Mouse (Mus musculus): ENCODE measurements at regions not wholly inside any gene's neighbourhood (a gene's known extent, or its start where the extent isn't known, plus 50 kb on each side); places are given as distances from the start of the nearest gene placed in this dataset.

DNA sequence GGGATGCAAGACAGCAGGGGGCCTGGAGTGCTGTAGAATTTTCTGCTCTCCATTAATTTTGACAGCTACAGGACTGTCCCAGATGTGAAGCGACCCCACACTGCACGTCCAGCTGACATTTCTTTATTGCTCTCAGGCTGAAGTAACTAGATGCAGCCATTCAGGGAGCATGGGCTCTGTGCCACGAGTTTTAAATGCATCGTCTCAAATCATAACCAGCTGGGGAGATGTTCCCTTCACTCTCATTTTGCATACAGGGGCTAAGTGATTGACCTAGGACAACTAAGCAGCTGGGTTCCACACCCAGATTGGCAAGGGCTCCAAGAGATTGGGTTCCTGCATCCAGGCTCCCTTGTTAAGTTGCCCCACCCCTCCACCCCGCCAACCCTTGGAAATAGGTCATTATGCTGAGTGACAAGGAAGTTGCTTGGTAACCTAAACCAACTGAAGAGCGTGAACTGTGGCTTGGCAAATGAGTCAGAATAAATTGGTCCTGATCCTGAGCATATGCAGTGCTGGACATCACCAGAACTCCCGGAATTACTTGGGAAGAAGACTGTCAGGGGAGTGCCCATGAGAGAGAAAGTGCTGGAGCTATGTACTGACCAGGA lies 267.4 kb downstream of the Foxo1 start:
- DNase-seq: peak in 1 of 2 experiments; percentile 16

GRCm38 (mm10) chr3:52534118-52534517 lies 266.0 kb downstream of the Foxo1 start:
- DNase-seq: no peak

- DNase-seq: peak in 1 of 2 experiments; percentile 17
Measured at GRCm38 (mm10) chr3:52531686-52532351, 263.7 kb downstream of the Foxo1 start.

DNA sequence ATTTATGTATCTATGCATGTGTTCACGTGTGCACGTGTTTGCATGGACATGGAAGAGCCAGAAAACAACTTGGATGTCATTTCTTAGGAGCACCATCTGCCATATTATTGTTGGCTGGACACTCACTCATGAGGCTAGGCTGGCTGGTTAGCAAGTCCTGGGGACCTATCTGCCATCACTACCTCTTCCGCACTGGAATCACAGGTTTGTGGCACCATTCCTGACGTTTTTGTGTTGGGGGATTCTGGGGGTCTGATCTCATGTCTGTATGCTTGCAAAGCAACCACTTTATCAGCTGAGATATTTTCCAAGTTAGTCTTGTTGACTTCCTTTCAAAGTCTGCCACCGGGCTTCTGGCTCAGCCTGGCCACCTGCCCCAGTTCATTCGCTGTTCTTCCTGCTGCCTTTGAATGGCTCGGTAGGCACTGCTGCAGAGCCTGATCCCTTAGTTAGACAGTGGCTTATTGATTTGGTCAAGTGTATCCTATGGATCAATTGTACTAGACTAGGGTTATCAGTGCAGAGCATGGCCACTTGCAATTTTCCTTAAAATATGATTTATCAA lies 262.4 kb downstream of the Foxo1 start:
- DNase-seq: peak; percentile 67 to 68

DNA sequence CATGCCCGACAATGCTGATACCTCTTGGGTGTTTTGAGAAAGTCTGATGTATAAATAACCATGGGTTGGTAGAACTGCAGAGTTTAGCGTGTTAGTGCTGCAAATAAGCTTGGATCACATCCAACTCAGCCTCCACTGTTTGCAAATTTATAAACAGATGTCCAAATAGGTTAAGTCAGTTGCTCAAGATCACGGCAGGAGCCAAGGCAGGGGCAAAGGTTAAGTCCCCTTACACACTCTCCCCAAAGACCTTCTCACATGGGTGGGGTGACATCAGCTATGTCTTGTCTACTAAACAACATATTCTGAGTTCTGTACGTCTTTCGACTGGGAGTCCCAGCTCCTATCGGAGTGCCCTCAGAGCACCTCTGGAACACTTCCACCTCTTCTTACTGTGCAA lies 261.0 kb downstream of the Foxo1 start:
- DNase-seq: peak in 1 of 2 experiments; percentile 28

DNA sequence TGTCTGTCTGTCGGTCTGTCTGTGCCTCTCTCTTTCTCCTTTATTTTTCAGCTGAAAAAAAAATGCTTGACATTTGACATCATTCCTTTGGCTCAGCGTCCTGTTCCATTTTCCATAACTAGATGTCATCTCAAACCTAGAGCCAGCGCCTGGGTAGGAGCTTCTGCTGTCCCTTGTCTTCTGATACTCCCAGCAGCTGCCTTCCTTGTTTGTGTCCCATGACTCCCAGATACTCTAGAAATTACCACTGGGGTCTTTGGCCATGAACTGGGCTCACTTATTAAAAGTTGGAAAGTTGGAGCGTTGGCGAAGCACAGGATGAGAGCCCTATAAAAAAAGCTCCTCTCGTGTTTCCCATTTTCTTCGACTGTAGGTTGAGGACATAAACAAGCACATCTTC lies 260.4 kb downstream of the Foxo1 start:
- DNase-seq: no peak

DNA sequence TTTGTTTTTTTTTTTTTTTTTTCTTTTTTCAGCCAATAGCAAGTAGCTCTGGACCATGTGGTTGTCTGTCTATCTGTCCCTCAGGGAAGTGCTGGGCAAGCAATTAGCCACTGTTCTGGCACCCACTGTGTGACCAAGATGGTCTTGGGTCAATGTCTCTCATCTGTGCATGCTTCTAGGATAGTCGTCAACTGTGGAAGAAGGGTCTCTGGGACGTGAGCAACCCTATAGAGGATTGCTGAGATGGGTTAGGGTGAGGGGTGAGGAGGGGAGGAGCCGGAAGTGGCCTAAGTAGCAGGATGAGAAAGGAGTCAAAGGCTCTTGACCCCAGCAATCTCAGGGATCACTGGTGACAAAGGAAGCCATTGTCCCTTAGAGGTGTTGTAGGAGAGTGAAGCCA lies 259.6 kb downstream of the Foxo1 start:
- no peak for DNase-seq

DNA sequence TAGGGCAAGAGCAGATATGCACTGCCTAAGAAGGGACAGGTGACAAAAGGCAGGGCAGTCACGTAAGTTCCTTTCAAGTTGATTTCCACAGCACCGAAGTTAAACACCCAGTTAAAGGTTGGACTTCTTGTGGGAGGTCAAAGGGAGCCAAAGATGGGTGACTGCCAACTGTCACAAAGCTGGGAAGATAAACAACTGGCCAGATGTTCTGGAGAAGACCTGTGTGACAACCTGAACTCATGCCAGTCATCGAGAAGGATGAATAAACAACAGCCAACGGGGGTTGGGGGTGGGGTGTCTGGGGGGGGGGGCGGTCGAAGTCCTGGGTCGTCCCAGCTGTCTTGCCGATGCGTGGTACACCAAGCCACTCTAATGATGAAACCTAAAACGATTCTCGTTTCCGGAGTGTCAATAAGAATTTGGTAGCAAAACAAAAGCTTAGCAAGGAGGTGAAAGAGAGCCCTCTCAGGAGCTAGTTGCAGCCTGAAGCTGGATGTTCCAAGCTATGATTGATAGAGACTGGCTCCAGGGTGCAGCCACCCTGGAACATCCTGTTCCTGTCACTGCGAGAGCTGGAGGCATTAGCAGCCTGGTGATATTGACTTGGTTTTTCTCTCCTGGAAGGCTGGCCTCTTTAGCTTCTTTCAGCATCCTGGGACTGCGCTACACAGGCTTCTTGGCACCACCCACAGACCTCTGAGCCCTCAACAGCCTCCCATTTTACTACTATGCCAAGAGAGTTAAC lies 259.0 kb downstream of the Foxo1 start:
- no peak for DNase-seq

GRCm38 (mm10) chr3:52522886-52523285 lies 254.8 kb downstream of the Foxo1 start:
- DNase-seq: no peak

DNA sequence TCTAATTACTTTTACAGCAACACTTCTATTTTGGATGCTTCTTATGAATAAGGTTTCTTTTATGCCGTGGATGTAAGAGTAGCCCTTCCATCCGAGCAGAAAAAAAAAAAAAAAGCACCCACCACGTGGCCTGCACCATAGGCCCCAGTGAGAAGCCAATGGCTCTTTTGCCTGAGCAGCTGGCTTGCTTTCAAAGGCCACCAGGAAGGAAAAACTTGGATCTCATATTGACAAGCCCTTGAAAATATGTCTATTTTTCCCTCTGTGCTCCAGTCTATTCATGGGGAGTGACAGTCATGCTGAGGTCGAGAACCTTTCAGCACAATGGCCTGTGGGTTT lies 252.4 kb downstream of the Foxo1 start:
- DNase-seq: peak; percentile 41 to 57

DNA sequence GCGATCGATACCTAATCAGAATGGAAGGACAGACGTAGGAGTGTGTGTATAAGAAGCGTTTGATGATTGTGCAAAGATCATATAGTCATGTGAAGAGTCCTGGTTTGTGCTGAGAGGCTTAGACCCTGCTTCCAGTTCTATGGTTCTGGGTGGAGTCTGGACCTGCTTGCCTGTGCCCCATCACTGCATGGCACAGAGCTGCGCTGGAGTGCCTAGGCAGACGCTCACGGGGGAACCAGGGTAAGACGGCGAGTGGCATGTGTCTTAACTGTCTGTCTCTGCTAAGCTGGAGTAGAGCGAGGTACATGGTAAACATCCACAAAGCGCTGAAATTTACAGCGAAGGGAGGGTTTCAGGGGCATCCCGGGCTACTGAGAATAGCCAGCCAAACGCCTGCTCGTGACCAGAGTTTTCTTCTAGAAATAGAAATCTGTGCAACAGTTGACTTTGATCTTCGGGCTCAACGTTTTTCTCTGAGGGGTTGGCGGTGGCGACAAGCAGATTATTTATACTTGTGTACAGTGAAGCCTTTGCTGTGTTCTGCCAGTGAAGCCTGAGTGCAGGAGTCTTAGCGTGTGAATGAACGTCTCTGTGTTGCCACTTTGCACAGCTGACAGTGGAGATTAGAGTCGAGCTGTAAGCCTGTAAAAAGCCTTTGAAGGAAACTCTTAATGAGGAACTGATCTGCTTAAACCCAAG lies 251.9 kb downstream of the Foxo1 start:
- DNase-seq: no peak

GRCm38 (mm10) chr3:52517808-52518207 lies 249.7 kb downstream of the Foxo1 start:
- DNase-seq: no peak

DNA sequence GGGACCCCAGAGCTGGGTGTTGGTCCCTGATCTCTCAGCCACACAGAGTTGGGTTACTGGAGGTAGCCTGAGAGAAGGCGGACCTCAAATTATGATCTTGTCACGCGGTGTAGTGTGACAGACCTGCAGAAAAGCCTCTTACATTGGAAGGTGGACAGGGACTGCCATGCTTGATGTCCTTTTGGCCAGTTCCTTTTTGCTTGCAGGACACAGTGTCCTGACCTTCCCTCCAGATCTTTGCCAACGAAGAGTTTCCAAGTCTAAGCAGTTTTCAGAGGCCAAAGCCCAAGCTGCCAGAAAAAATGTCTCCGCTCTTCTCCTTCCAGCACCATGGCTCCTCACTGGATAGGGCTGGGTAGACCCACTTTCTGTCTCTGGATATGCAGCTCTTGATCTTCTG lies 248.6 kb downstream of the Foxo1 start:
- DNase-seq: no peak

DNA sequence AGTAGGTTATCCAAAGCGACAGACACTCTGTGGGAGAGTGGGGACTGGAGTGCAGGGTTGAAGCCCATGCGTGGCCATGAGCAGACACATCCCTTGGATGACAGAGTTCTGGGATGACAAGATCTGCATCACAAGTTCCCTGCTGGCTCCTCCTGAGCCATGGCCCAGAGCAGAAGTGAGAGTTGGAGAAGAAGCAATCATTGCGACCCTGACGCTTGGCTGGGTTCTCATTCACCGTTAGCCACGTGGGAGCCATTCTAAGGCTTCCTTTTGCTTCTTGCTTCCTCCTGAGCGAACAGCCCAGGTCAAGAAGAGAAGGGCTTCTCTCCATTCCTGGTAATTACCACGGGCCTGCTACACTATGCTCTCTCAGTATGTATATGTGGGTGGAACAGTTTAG lies 244.6 kb downstream of the Foxo1 start:
- no peak for DNase-seq

DNA sequence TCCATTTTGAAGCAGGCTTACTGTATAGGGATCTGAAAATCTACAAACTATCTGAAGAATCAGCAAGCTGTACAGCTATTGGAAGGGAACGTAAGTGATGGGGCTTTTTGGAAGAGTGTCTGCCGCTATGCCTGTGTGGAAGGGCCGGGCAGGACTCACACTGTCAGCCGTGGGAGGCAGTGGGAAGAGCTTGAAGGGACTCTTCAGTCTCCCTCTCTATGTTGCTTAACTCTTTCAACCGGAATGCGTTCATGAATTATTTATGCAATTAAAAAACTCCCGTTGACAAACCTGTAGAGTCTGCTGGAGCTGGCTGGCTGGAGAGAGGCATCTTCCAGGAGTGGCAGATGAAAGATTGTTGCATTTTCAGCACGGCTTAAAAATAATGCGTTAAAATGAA lies 243.4 kb downstream of the Foxo1 start:
- no peak for DNase-seq

DNA sequence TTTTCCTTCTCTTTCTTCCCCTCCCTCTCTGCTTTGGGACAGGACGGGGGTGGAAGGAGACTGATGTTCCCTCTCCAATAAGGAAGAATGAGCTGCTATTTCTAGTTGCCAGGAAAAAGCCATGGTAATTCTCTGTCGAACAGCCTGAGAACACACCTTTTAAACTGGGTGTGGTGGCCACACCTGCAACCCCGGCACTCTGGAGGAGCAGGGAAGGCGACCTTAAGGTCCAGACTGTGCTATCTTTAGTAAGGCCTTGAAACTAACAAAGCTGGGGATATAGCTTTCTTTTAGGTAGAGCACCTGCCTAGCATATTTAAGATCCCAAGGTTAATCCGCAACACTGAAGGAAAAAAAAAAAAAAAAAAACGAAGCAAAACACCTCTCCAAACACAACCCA lies 242.7 kb downstream of the Foxo1 start:
- DNase-seq: no peak

GRCm38 (mm10) chr3:52510088-52510765 lies 242.1 kb downstream of the Foxo1 start:
- DNase-seq: peak; percentile 72 to 77

DNA sequence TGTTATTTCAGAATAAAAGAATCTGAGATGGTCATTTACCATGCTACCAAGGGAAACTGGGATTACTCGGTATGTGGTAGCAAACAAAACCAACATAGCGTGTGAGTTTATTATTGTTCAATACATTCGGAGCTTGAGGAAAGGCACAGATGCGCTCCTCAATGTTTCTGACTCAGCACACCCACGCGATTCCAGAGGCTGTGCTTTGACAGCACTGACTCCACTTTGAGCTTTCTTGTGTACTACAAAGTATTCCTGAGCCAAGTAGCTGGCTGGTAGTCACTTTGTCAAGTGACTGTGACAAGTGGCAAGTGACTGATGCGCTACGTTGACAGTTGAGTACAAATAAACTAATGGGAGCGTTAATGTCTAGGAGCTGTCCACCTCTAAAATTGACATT lies 235.8 kb downstream of the Foxo1 start:
- DNase-seq: no peak

DNA sequence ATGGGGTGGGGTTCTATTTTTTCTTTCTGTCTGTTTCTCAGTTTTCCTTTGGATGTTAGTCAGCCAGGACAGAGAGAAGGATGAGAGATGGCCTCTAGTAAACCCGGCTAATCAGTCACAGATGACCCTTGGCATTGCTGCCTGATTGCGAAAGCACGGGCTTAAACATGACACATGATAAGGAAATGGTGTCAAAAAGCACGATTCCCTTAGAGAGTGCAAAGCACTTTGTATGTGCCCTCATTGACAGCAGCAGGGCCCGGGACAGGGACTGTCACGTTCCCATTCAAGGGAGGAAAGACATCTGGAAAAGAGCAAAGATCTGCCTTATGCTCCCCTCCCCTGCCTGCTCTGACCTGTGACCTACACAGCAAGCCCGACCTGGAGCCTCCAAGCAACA lies 234.1 kb downstream of the Foxo1 start:
- no peak for DNase-seq

DNA sequence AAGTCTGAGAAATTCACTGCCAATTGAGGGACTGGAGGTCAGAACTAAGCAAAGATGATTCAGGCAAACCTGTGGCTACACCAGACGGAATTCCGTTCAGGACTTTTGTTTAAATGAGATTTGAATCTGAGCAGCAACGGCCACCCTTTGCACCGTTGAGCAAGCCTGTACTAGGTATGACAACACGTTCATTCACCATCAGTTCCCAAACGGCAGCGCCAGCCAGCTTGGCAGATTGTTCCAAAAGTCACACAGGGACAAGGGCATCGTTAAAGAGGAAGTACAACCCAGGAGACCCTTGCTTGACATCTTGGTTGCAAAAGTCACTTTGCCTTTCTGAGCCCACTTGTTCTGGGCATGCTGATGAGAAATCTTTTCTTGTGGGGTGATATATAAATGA lies 233.5 kb downstream of the Foxo1 start:
- DNase-seq: no peak

DNA sequence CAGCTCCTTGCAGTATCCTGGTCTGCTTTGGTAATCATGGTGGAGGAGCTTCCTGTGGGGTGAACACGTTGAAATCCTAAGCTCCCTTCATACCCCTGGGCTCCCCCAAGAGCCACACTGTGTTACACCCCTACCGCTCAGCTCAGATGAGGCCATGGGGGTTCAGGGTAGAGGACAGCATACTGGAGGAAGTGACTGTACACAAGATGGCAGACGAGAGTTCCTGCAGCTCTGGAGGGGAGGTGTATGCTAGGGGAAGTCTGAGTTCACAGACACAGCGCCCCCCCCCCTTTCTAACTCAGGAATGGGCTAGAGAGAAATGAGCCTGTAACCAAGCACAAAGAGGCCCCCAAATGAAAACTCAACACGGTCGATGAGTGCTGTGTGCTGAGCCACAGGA lies 231.9 kb downstream of the Foxo1 start:
- DNase-seq: no peak

GRCm38 (mm10) chr3:52499581-52499980 lies 231.4 kb downstream of the Foxo1 start:
- DNase-seq: no peak

Data from cerebellum, postnatal 10 days (tissue).